Mouse (Mus musculus) lung, adult 2 months (tissue): ENCODE measurements at regions not wholly inside any gene's neighbourhood (a gene's known extent, or its start where the extent isn't known, plus 50 kb on each side); places are given as distances from the start of the nearest gene placed in this dataset.

Source experiments
- DNase-seq: peaks from one replicate; pipeline ENCODE4 v3.0.0; 2022
- H3K4me1 ChIP-seq: fragments of 200-500 bp; 2 replicates; pipeline ENCODE4 v1.6.1; 2011; ENCODE audit warnings: low read length; ENCODE audit not compliant: control insufficient read depth, insufficient read depth
- H3K4me3 ChIP-seq: fragments of 200-500 bp; replicated peaks from 2 replicates; pipeline ENCODE3; 2011; ENCODE audit warnings: low read depth, mild to moderate bottlenecking, control low read depth, low read length; ENCODE audit errors: extremely low read depth
- CTCF ChIP-seq: fragments of 200-500 bp; IDR thresholded peaks from 2 replicates; pipeline ENCODE4 v1.5.1; 2011; ENCODE audit warnings: mild to moderate bottlenecking, low read length, control low read depth; ENCODE audit not compliant: insufficient read depth
- POLR2A ChIP-seq: fragments of 200-500 bp; IDR thresholded peaks from 2 replicates; pipeline ENCODE4 v1.6.1; 2011; ENCODE audit warnings: low read depth, mild to moderate bottlenecking, control low read depth, low read length, borderline replicate concordance; ENCODE audit errors: extremely low read depth
- WGBS: fragments of 180-500 bp; shearing (Covaris S2); methylation state at CpG from one replicate; pipeline ENCODE4 v1.1.7; 2018; 5-methylcytosine and 5-hydroxymethylcytosine counted together

- WGBS: 38% methylated on average over 9 of the region's 9 CpGs
- H3K4me3 ChIP-seq: no peak overlapping the region
- TF ChIP-seq POLR2A (no peak), CTCF (no peak)
- DNase-seq: no peak
- no peaks in the 10 kb centered on the region for H3K4me1 ChIP-seq
Measured at GRCm38 (mm10) chr16:93043355-93043754, 217.4 kb upstream of the Runx1 start.

DNA sequence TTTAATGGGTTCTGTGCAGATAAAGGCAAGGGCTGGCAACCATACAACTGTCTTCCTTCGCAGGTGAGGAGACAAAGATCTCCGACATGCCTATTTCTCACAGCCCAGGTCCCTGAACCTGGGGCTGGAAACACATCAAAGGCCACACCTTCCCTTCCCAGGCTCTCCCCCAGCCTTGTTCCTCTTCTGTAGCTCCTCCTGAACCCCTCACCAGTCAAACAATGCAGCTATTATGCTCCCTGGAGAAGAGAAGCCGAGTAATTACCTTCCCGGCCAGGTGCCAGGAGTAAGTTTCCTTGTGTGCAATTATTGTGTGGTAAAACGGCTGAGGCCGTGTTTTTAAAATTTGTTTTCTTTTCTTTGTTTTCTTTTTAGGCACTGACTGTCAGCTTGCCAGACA, 217.0 kb upstream of the Runx1 start:
- TF ChIP-seq POLR2A: no peak
- no peak for TF ChIP-seq CTCF
- WGBS: 26% methylated on average over 6 of the region's 6 CpGs
- Histone ChIP-seq H3K4me1 (no peaks in the 10 kb centered on the region), H3K4me3 (no peak overlapping the region)
- no peak for DNase-seq

GRCm38 (mm10) chr16:93042491-93042890, 216.5 kb upstream of the Runx1 start:
- no peak overlapping the region for H3K4me3 ChIP-seq
- TF ChIP-seq CTCF (no peak), POLR2A (no peak)
- no peak for DNase-seq
- WGBS: 34% methylated on average over 10 of the region's 10 CpGs
- no peaks in the 10 kb centered on the region for H3K4me1 ChIP-seq

GRCm38 (mm10) chr16:93041887-93042286, 215.9 kb upstream of the Runx1 start:
- DNase-seq: no peak
- WGBS: 79% methylated on average over 3 of the region's 3 CpGs
- TF ChIP-seq POLR2A (no peak), CTCF (no peak)
- H3K4me3 ChIP-seq: no peak overlapping the region
- no peaks in the 10 kb centered on the region for H3K4me1 ChIP-seq

- Histone ChIP-seq H3K4me1 (no peaks in the 10 kb centered on the region), H3K4me3 (no peak overlapping the region)
- DNase-seq: no peak
- no peak for TF ChIP-seq POLR2A
- TF ChIP-seq CTCF: no peak
Measured at GRCm38 (mm10) chr16:93041399-93041798, 215.4 kb upstream of the Runx1 start.

DNA sequence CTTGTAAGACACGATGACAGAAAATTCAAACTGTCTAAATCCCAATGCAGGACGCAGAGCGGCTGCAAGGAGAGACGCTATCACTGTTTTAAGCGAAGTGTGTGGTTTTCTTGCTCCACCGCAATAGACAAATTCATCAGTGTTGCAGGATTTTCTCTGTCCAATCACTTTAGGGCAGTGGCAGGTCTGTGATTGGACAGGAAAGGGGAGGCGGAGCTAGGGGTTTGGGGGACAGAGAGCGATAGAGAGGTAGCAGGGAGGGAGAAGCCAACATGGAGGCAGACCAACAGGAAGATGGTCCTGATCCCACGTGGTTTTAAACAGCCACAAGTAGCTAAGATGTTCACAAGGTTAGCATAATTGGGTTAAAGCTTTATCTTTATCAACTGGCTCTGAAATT, 209.7 kb upstream of the Runx1 start:
- Histone ChIP-seq H3K4me1 (no peaks in the 10 kb centered on the region), H3K4me3 (no peak overlapping the region)
- DNase-seq: no peak
- TF ChIP-seq CTCF: no peak
- no peak for TF ChIP-seq POLR2A
- 85% methylated on average over 9 of the region's 9 CpGs for WGBS

GRCm38 (mm10) chr16:93033943-93034342, 208.0 kb upstream of the Runx1 start:
- no peak for TF ChIP-seq POLR2A
- no peak for TF ChIP-seq CTCF
- 55% methylated on average over 3 of the region's 3 CpGs for WGBS
- Histone ChIP-seq H3K4me3 (no peak overlapping the region), H3K4me1 (no peaks in the 10 kb centered on the region)
- no peak for DNase-seq

DNA sequence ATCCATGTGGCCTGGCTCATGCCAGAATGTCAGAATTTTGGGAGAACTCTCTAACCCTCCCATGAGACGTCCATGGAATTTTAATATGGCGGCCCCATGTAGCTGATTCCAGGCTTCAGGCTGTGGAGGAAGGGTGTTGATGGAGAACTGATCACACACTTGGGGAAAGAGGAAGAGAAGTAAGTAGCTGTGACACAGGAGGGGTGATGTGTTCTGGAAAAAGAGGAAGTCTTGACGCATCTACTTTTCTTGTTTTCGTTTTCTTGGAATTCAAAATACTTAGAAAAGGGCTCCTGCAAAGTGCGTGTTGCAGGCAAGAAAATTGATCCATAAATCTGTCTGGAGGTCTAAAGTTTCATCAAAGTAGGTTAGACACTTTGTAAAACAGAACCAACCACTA, 205.7 kb upstream of the Runx1 start:
- no peak for DNase-seq
- Histone ChIP-seq H3K4me1 (no peaks in the 10 kb centered on the region), H3K4me3 (no peak overlapping the region)
- TF ChIP-seq POLR2A: no peak
- no peak for TF ChIP-seq CTCF
- WGBS: 80% methylated on average over 5 of the region's 5 CpGs

DNA sequence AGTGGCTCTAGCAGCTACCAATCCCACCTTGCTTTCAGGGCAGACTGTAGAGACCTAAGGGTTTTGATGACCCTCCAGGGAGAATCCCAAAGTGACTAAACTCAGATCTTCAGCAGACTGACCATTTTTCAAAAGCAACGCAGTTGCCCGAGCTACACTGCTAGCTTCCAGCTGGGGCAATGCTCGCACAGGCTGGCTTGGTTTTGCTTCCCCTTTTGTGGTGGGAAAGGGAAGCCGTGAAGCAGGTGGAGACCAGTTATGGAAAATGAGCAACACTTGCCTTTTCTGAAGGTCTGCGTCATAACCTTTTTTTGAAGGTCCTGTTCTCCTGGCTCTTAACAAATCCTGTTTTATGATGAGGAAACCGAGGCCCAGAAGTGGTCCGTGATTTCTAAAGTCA, 202.7 kb upstream of the Runx1 start:
- DNase-seq: no peak
- WGBS: 70% methylated on average over 7 of the region's 7 CpGs

DNA sequence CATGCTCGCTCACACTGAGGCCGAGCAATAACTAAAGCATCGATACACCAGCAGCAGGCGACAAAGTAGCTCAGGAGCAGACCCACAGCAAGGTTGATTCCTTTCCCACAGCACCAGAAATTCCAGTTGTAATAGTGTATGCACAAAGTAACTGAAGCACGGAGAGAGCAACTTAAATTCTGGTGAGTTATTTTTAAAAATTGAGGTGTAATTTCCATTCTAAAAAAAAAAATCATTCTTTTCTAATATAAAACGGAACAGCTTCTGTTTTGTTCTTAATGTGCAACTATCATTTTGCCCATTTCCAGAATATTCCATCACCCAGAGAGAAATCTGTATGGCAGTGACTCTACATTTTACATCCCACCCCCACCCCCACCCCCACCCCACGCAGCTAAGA, 202.1 kb upstream of the Runx1 start:
- WGBS: 83% methylated on average over 7 of the region's 7 CpGs
- H3K4me3 ChIP-seq: no peak overlapping the region
- TF ChIP-seq POLR2A: no peak
- no peak for TF ChIP-seq CTCF
- DNase-seq: no peak
- no peaks in the 10 kb centered on the region for H3K4me1 ChIP-seq

More for the DNA sequence above, 202.7 kb upstream of the Runx1 start:
- H3K4me3 ChIP-seq: no peak overlapping the region
- TF ChIP-seq CTCF (no peak), POLR2A (no peak)
- no peaks in the 10 kb centered on the region for H3K4me1 ChIP-seq
